Mouse (Mus musculus): ENCODE data around the gene Dclk3. TPM values are rescaled to one million over a fixed set of nuclear protein-coding genes. Genes with fewer than 3 reads are reported as not detected.

The Dclk3 gene
- total RNA-seq, 2 experiments from 2014 or later, result 0.32 to 0.43 TPM

Other genes with a start within 250 kb of the Dclk3 start
- gene Mlh1, start 167.3 kb upstream of the Dclk3 start, total RNA-seq (2021), result 10 to 100 TPM; 10.2 to 11.3 TPM
- gene Epm2aip1, start 167.2 kb upstream of the Dclk3 start, total RNA-seq (2021), result 10 to 100 TPM; 27.6 to 28.1 TPM
- not detected for gene Trank1, start 127.3 kb upstream of the Dclk3 start, total RNA-seq (2021)